Mouse (Mus musculus): ENCODE data around the gene Hnrnpdl. TPM values are rescaled to one million over a fixed set of nuclear protein-coding genes. Genes with fewer than 3 reads are reported as not detected.

Hnrnpdl gene
- total and polyA plus RNA-seq, 3 experiments, result 153 to 239 TPM; not detected in 1

- DNase-seq (ENCODE audit: low read depth, low spot score), result no peak
- Histone ChIP-seq H3K79me2 (ENCODE audit: control insufficient read depth, insufficient read depth, low read length, poor library complexity) (no peaks in the 10 kb centered on the region), H3K27me3 (ENCODE audit: control insufficient read depth in 1 of 2, insufficient read depth in 2 of 2, low read length in 2 of 2) (no peaks in the 10 kb centered on the region), H3K4me1 (ENCODE audit: control insufficient read depth in 1 of 2, insufficient read depth in 2 of 2, low read length in 2 of 2) (peaks cover 0 to 6% of the 10 kb centered on the region in 2 experiments; a peak in 2 of 4 replicates), H3K27ac (ENCODE audit: control insufficient read depth, low read depth, low read length) (no peak overlapping the region), H3K4me3 (ENCODE audit: control insufficient read depth in 1 of 2, insufficient read depth in 1 of 2, low read depth in 2 of 2, low read length in 2 of 2) (no peak overlapping the region), H3K36me3 (ENCODE audit: control insufficient read depth in 1 of 2, insufficient read depth in 2 of 2, low read length in 2 of 2) (0 out of 4 replicates have a peak, but pooled peaks cover 0 to 2% of the 10 kb centered on the region in 2 experiments), H3K9ac (ENCODE audit: control insufficient read depth, low read depth, low read length, poor library complexity, severe bottlenecking) (no peak overlapping the region), H3K9me3 (replicated peaks; ENCODE audit: insufficient read depth, low read length) (no peaks in the 10 kb centered on the region)
- TF ChIP-seq MAFK (IDR thresholded peaks at IDR 0.05; ENCODE audit: borderline replicate concordance, low read depth, low read length) (no peak), NRF1 (IDR thresholded peaks at IDR 0.05; ENCODE audit: insufficient read depth, low read depth, low read length, poor library complexity, severe bottlenecking) (no peak)
Observed at GRCm38 (mm10) chr5:100083953-100084562, 44.6 kb upstream of the Hnrnpdl start.

- Histone ChIP-seq H3K9me3 (replicated peaks; ENCODE audit: insufficient read depth, low read length) (no peaks in the 10 kb centered on the region), H3K27ac (ENCODE audit: control insufficient read depth, low read depth, low read length) (no peak overlapping the region), H3K9ac (ENCODE audit: control insufficient read depth, low read depth, low read length, poor library complexity, severe bottlenecking) (no peak overlapping the region), H3K36me3 (ENCODE audit: control insufficient read depth in 1 of 2, insufficient read depth in 2 of 2, low read length in 2 of 2) (0 out of 4 replicates have a peak, but pooled peaks cover 0 to 2% of the 10 kb centered on the region in 2 experiments), H3K79me2 (ENCODE audit: control insufficient read depth, insufficient read depth, low read length, poor library complexity) (no peaks in the 10 kb centered on the region), H3K4me3 (ENCODE audit: control insufficient read depth in 1 of 2, insufficient read depth in 1 of 2, low read depth in 2 of 2, low read length in 2 of 2) (no peak overlapping the region), H3K27me3 (ENCODE audit: control insufficient read depth in 1 of 2, insufficient read depth in 2 of 2, low read length in 2 of 2) (no peaks in the 10 kb centered on the region), H3K4me1 (ENCODE audit: control insufficient read depth in 1 of 2, insufficient read depth in 2 of 2, low read length in 2 of 2) (peaks cover 0 to 6% of the 10 kb centered on the region in 2 experiments; a peak in 2 of 4 replicates)
- DNase-seq (ENCODE audit: low read depth, low spot score), result no peak
- TF ChIP-seq CTCF (IDR thresholded peaks at IDR 0.05 in 2 of 3, conservative IDR thresholded peaks at IDR 0.05 in 1 of 3; ENCODE audit: control insufficient read depth in 1 of 3, insufficient read depth in 1 of 3, low read depth in 2 of 3, low read length in 3 of 3, poor library complexity in 1 of 3, severe bottlenecking in 1 of 3), result no peak
- no peak for TF ChIP-seq MYB (IDR thresholded peaks at IDR 0.05; ENCODE audit: low read depth, low read length)
- no peak for TF ChIP-seq EP300 (IDR thresholded peaks at IDR 0.05; ENCODE audit: low read depth in 1 of 2, low read length in 2 of 2)
- TF ChIP-seq USF1 (IDR thresholded peaks at IDR 0.05; ENCODE audit: low read depth, low read length), result no peak
- no peak for TF ChIP-seq POLR2A (IDR thresholded peaks at IDR 0.05; ENCODE audit: control insufficient read depth in 1 of 2, insufficient read depth in 1 of 2, low read depth in 1 of 2, low read length in 2 of 2, poor library complexity in 1 of 2)
- TF ChIP-seq GATA1 (IDR thresholded peaks at IDR 0.05; ENCODE audit: low read depth, low read length), result no peak
- no peak for TF ChIP-seq CHD2 (IDR thresholded peaks at IDR 0.05; ENCODE audit: low read length)
- no peak for TF ChIP-seq MYC (IDR thresholded peaks at IDR 0.05; ENCODE audit: low read depth, low read length)
- TF ChIP-seq USF2 (IDR thresholded peaks at IDR 0.05; ENCODE audit: borderline replicate concordance in 1 of 2, insufficient read depth in 1 of 2, low read depth in 1 of 2, low read length in 2 of 2), result no peak
- no peak for TF ChIP-seq SMC3 (IDR thresholded peaks at IDR 0.05; ENCODE audit: low read depth, low read length)
- no peak for TF ChIP-seq JUND (IDR thresholded peaks at IDR 0.05; ENCODE audit: low read depth, low read length)
- no peak for TF ChIP-seq NRF1 (IDR thresholded peaks at IDR 0.05; ENCODE audit: insufficient read depth, low read depth, low read length, poor library complexity, severe bottlenecking)
- TF ChIP-seq MAFK (IDR thresholded peaks at IDR 0.05; ENCODE audit: borderline replicate concordance, low read depth, low read length), result no peak
- TF ChIP-seq SIN3A (IDR thresholded peaks at IDR 0.05; ENCODE audit: low read length), result no peak
- TF ChIP-seq TCF12 (IDR thresholded peaks at IDR 0.05; ENCODE audit: low read depth, low read length), result no peak
- TF ChIP-seq ZMIZ1 (IDR thresholded peaks at IDR 0.05; ENCODE audit: low read depth, low read length), result no peak
Observed at GRCm38 (mm10) chr5:100082006-100082405, 42.5 kb upstream of the Hnrnpdl start.
